Mouse (Mus musculus): Measurements from ENCODE around the gene Galnt3.

Galnt3 gene

DNA sequence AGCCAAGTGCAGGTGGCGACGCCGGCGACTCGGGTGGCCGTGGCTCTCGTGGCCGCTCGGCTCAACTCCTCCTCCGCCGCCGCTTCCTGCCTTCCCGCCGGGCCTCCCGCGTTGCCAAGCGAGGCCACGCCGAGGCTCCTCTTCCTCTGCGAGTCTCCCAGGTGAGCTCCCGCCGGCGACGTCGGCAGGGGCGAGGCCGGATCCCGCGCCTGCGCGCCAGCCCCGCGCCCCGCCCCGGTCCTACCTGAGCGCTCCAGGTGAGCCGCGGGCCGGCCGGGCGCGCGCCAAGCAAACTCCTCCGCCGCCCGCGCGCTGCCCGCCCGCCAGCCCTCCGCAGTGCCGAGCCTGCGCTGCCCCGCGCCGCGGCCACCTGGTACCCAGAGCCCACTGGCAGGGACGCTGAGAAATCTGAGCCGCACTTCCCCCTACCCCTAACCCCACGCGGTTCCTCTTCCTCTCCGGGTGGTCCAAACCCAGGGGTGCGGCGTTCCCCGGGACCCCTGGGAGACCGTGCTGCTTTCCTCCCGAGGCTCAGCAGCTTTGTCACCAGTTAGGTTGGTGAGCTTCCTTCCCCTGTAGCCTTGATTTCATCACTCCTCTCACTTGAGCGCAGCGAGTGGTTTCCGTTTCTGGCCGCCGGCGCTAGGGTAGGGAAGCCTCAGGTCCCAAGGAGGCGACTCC, at the start of gene Galnt3:
Galnt3 (minus strand) TSS at position 404 of the 681 bp plus-strand sequence.
- DNase-seq (ENCODE audit: low read depth, low spot score): peak; percentile 31

DNA sequence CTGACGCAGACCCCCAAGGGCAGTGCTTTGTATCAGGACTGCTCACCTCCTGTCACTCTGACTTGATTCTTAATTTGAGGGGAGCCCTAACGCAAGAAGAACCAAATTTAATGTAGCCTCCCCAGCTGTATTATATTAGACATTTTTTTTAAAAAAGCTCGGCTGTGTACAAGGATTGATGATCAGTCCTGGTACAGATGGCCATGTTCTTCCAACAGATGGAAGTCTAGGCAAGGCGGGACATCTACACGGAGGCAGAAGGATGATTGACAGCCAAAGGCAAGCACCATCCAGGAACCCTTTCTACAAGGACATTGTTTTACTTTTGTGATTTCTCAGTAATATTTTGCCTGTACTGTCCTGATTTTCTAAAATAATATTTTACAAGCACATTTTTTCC, 48.3 kb upstream of the Galnt3 start:
- no peak for DNase-seq (ENCODE audit: low read depth, low spot score)

DNA sequence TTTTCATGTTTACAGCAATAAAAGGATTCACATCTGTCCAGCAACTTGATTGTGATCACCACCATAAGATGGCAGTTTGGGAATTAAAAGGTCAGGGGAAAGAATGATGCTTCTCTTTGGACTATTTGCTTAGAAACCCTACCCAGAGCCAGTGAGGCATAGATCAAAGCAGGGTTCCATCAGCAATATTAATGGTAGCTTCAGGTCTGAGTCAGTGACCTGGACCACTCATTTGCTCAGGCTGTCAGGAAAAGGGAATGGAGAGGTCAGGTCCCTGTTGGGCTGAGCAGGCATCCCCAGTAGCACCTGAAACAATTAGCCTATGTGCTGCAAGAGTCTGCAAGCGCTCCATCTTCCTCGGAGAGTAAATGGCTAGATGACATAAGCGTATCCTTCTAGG, 46.8 kb upstream of the Galnt3 start:
- DNase-seq (ENCODE audit: low read depth, low spot score): no peak

DNA sequence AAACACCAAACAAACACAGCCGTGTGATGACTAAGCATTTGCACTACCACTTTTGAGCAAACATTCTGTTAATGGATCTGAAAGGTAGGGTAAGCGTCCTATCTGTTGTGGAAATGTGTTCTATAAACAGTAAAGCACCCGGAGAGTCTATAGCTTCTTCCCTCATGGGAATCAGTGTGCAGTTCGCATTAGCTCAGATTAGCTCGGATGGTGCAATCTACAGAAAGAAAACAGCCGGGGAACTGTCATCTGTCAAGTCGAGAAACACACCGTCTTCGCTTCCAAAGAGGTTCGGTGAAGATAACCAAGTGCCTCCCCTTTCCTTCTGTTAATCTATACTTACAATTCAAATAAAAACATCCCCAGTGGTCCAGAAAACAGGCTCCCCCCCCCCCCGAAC, 45.9 kb upstream of the Galnt3 start:
- no peak for DNase-seq (ENCODE audit: low read depth, low spot score)

DNA sequence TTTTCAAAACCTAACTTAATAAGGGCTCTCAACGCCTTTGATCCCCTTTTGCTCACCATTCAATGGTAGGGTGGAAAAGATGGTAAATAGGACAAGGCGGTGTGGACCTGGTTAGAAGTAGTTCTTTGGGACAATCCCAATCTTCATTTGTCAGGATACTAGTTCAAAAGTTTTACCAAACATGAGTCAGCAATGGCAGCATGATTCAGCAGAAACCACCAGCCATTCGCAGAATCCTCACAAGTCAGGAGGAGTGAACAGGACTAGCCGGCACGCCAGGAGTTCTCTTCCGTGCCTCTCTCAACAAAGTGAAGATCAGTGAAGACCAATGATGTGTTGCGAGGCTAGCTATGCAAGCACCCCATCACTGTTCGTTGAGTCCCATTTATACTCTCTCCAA, 40.2 kb upstream of the Galnt3 start:
- DNase-seq (ENCODE audit: low read depth, low spot score): no peak

DNA sequence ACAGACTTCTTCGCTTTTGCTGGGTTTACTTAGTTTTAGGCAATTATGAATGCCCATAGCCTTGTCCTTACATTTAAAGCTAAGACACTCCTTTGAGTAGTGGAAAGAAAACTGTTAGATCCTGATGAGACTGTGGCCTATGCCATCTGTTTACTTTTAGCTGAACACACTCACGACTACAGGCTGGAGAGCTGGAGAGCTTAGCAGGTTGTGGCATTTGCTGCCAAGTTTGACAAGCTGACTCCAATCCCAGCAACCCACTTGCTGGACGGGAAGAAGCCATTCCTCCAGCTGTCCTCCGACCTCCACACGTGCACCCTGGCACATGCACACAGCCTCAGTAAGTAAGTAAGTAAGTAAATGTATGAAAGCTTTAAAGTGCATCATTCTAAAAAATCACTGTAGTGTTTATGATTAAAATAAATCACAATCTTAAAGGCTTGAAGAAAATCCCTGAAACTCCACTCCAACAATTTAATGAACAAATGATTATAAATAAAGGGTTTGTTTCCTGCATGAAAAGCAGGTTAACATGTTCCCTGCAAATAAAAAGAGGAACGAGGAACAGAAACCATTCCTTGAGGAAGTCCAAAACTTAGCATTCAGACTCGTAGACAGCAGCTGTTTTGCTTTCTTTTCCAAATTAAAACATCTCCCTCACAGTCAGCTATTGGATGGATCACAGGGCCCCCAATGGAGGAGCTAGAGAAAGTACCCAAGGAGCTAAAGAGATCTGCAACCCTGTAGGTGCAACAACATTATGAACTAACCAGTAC, 33.5 kb upstream of the Galnt3 start:
- no peak for DNase-seq (ENCODE audit: low read depth, low spot score)

DNA sequence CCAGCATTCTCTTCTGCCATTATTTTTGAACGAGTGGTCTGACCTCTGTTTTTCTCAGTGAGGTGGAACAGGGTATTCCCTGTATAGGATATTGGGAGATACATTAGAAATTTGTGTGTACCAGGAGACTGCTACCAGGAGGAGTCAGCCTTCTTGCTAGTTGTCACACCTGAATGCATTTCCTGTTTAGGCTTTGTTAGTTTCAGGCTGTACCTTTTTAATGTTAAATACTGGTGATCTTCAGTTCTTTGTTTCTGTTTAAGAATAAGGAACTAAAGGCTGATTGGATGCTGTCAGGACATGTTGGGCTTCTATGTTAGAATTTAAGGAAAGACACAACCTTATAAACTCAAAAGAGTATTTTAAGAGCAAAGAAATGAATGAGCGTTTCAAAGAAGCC, 26.6 kb upstream of the Galnt3 start:
- DNase-seq (ENCODE audit: low read depth, low spot score): no peak

DNA sequence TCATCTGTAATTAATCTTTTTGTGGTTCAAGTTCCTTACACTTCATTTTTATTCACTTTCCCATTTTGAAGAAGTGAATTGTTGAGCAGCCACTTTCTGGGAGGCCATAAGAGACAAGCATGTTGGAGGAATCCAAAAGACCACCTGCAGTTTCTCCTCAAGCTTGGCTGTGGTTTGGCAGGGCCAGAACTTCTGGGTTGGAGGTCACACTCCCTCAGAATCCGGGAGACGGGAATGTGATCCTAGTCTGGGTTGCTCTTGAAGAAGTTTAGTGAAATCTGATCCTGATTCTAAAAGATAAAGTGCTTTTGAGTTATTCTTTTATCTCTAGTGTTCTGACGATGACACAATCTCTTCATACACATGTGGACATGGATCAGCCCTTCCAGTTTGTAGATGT, 25.7 kb upstream of the Galnt3 start:
- no peak for DNase-seq (ENCODE audit: low read depth, low spot score)

DNA sequence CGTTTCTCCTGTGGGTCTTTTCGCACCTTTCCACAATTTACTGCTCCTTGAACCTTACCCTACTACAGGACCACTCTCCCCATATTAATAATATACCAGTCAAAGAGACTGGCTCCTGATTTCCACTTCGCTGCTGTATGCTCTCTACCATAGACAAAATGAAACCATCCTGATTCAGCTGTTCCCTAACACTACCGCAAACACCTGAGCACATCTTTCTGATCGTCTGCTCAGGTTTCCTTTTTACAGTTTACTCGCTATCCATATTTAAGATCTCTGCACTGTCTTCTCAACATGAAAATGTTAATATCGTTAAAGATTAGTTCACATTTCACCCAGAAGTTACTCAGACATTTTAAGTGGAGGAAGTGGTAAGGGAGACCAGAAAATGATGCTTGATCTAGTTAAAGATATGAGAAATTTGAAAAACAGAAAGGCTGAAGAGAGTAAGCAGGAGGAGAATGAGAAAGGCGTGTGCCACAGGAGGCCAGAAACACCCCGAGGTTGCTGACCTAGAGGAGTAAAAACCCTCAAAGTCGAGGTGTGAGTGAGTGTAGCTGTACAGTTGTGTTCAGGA, 23.9 kb upstream of the Galnt3 start:
- DNase-seq (ENCODE audit: low read depth, low spot score): peak; percentile 24

DNA sequence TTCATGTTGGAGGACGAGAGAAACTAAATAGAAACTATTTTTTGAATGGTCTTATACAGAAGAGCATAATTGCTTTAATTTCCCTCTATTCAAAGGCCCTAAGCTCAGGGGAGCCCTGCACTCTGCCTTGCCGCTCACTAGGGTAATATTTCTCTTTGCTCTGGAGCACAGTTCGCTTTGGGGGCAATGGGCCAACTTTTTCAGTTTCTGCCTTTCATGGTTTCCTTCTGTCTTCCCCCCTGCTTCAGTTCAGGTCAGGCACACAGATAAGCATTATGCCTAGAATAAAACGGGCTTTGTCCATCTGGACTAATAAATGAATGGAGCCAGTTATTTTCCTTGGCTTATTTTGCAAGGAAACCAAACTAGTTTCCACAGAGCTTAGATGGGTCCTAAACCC, 21.7 kb upstream of the Galnt3 start:
- no peak for DNase-seq (ENCODE audit: low read depth, low spot score)

DNA sequence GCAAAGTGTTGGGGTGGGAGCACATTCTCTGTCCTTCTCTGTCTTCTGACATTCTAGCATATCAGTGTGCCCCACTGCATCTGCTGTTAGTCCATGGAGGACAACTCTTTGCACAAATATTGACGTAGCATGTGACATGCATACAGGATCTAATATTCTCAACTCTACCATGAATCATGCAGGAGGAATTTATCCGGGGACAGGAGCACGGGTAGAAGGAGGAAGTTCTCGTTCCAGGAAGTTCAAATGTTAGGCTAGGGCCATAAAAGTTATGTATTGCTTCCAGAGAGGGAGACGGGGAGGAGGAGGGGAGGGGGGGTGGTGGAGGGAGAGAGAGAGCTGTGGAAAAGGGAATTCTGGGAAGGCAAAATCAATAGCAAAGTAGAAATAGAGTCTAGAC, 20.0 kb upstream of the Galnt3 start:
- DNase-seq (ENCODE audit: low read depth, low spot score): no peak

DNA sequence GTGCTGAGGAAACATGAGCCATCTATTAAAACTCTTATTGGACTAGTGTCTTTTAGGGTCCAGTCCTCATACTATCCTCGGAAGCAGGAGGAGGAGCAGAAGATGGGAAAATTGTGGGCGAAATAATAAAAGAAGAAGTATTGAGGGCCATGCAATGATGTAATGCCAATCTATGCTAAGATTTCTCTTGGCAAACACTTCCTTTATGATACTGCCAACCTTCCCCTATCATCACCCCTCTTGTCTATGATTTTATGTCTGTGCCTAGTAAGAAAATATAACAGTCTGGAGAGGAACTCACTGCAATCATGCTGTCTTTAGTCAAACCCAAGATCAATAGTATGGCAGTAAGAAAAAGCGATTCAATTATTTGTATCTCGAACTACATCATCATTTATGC, 18.5 kb upstream of the Galnt3 start:
- no peak for DNase-seq (ENCODE audit: low read depth, low spot score)

DNA sequence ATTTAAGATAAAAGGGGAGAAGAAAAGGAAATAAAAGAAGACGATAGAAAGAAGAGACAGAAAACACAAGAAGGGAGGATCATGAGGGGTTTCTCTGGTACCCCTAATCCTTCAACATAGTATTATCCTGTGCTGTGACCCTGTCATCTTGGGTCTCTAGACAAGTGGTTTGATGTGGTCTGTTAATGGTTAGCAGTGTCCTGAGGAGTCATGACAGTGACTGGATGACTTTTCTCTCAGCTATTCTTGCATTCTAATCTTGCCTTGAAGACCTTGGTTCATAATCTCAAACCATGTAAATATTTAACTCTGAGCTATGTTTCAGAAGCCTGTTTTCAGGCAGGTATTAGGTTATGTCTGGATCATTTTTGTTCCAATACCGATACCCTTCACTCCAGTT, 17.9 kb upstream of the Galnt3 start:
- DNase-seq (ENCODE audit: low read depth, low spot score): no peak

DNA sequence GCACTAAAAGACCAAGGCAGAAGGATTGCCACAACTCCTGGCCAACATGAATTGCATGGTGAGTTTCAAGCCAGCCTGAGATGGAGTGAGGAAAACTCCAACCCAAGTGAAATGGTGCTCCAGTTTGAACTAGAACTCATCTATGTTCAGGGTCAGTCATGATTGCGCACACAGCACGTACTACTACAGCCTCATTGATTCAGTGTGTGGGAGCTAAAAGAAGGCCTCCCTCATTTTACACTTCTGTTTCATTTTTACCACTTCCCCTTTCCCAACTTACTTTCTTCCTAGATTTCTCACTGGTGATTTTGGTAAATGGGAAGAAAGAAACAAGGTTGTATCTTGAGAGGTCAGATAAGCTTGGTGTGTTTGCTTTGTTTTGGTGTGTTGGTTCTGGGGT, 17.5 kb upstream of the Galnt3 start:
- no peak for DNase-seq (ENCODE audit: low read depth, low spot score)

DNA sequence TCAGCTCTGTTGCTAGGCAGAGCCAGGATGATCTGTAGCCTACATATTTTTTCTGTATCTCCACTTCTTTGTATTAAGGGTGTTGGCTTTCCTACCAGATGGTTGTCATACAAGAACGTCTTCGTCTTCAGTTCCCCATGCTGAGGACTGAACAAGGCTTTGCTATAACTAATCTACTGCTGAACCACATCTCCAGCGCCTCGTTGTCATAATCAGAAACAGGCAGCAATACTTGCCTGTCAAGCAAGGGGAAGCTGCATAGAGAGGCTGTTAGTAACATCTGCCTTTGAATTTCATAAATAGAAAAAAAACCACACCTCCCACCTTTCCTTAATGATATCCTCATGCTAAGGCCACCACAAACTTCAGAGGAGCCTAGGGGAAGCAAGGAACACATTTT, 15.5 kb upstream of the Galnt3 start:
- no peak for DNase-seq (ENCODE audit: low read depth, low spot score)

DNA sequence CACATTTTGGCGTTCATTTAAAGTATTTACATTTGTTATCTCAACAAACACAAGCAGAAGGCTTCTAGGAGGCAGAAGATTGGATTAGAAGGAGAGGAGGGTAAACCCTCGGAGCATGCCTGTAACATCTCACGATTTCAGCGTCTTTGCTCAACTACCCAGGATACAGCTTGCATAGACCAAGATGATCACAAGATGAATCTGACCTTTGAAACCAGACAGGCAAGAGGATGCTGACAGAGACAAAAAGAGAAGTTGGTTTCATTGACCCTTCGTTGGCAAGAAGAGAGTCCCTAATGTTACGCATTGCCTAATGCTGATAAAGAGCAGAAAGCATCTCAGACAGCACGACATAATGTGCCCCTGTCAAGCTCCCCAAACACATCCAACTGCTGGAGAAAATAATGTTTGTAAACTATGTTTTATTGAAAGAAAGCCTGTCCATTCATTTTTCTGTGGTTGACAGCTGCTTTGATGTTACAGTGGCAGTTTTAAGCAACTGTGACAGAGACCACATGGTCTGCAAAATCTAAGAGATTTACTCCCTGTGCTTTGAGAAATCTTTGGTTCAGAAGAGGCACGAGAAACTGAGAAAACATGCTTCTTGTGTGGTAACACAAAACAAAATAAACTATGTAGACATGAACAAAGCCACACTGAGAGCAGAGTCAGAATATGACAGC, 7.2 kb upstream of the Galnt3 start:
- no peak for DNase-seq (ENCODE audit: low read depth, low spot score)

DNA sequence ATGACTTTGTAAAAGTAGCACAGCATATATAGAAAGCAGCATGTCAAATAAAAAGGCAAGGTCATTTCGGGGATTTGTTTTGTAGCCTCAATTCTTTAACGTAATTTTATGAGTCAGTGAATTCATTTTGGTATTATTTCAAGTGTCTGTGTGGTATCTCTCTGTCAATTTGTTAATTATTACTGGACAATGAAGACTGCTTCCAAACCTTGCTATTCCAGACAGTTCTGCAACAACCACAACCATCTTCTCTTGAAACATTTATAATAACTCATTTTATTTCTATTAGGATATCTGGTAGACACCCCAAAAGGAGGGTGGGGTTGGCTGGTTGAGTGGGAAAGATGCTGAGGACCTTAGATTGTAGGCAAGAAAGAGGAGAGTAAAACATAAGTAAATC, 4.1 kb upstream of the Galnt3 start:
- no peak for DNase-seq (ENCODE audit: low read depth, low spot score)

DNA sequence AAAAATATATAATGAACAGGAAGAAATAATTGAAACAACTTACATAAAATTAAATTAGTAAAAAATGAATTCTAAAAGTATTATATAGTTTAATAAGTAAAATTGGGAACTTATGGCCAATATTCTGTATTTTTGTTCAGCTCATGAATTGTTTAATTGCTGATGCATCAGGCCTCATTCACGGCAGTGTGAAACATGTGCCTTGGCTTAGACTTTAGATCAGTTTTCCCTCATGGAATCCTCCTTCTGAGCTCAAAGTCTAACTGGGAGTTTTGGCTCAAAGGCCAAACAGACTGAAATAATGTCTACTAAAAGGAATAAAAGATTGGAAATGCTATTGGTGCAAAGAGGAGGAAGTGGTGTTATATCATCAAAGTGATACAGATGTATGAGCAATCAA, 2.7 kb upstream of the Galnt3 start:
- no peak for DNase-seq (ENCODE audit: low read depth, low spot score)

DNA sequence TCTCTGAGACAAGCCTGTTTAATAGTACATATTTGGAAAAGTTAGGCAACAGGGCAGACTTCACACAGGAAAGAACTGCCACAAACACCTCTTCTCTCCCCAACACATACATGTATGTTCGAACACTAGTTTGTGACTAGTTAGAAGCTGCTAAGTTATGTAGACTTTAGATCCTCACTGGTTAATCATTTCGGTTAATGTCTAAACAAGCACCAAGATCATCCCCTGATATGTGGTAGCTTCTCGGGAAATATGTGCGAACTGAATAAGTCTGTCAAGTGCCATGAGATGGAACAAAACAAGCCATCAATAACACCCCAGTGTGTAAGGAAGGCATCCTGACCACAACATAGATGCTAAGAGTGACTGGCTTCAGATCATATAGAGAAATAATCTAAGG, 2.1 kb upstream of the Galnt3 start:
- no peak for DNase-seq (ENCODE audit: low read depth, low spot score)

DNA sequence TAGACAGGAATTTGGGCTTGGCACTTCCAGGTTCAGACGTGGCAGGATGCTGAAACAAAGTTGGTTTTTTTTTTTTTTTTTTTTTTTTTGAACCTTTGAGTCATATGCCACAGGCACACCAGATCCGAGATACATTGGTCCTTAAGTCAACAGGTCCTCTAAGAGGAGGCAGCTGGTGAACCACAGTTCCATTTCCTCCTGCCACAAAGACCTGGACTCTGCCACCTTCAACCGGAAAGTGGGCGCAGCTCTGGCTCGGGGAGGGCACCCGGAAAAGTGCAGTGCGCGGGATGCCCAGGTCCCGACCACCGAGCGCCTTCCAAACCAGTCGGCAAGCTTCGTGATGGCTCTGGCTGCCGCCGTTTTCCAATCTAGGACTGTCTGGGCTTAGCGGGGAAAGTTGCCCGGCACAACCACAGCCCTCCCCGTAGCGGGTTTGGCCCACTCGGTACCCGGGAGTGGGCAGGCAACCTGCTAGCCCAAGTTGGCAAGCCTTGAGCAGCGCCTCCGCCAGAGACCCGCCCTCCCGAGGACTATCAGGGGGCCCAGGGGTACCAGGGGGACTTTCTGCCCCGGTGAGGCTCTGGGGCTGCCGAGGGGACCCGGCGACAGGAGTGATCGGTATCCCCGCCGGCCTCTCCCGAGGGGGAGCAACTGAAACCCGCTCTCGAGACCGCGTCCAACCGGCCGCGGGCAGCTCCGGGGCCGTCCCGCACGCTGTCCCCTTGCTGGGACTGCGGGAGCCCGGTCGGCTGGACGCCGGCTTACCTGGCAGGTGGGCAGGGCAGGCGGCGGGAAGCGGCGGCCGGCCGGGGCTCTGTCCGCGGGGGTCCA, 821 bp downstream of the Galnt3 start:
- DNase-seq (ENCODE audit: low read depth, low spot score): peak; percentile 10

DNA sequence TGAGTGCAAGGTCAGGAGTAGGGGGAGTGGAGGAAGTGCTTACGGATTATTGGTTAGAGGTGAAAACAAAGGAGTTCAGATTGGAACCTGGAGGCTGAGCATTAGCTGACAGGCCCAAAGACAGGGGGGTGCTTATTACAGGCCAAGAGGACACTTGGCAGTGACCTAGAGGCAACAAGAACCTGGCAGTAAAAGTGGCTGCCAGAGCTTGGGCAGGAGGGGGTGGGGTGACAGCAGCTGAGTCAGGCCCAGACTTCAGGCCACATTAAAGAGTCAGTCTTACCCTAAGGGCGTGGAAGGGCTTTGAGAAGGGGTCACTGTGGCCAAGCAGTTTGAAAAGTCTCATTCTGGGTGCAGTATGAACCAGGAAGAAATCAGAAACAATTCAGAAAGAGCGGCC, 7.1 kb downstream of the Galnt3 start:
- DNase-seq (ENCODE audit: low read depth, low spot score): no peak
